18 mouse cellular contexts compared by ENCODE assay signal in the genomic region with DNA sequence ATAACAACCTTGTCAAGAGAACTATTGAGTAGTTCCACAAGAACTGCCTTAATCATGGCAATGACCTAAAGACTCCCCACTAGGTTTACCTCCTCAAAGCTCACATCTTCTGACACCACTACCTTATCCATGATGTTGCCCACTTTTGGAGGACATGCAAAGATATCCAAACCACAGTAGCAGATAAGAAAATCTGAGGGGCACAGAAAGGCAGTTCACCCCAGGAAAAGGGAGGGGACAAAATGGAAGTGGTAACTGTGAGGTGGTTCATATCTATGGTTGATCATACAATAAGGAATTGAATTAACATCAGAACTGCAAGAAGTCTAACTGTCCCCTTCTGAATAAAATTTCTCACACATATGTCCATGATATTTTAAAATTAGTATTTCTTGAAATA. TPM values are rescaled to one million over a fixed set of nuclear protein-coding genes. Genes with fewer than 3 reads are reported as not detected.
DNase-seq lines count a peak whose midpoint lies in the region; TF ChIP-seq lines count a peak whose summit lies in the region.
"Had no signal": no experiment of that assay in that cellular context is flagged by ENCODE, and none has a peak within 500 bp of the region (broad histone marks: within the 10 kb centered on the region; RNA-seq: fewer than 3 reads in every experiment).

No protein-coding gene starts in this region.

- H3K9me3 ChIP-seq in MEL (replicated peaks; ENCODE audit: insufficient read depth, low read length) = no peaks in the 10 kb centered on the region
- H3K9me3 ChIP-seq: G1E had no signal

- no peak overlapping the region for H3K4me3 ChIP-seq in MEL (ENCODE audit: control insufficient read depth in 1 of 2, insufficient read depth in 1 of 2, low read depth in 2 of 2, low read length in 2 of 2)

- H3K4me1 ChIP-seq in MEL (ENCODE audit: control insufficient read depth in 1 of 2, insufficient read depth in 2 of 2, low read length in 2 of 2) = peaks cover 0 to 9% of the 10 kb centered on the region in 2 experiments; a peak in 2 of 4 replicates

- no peaks in the 10 kb centered on the region for H3K79me2 ChIP-seq in MEL (ENCODE audit: control insufficient read depth, insufficient read depth, low read length, poor library complexity)

- no peak for TF ChIP-seq RAD21 in MEL (IDR thresholded peaks at IDR 0.05; ENCODE audit: low read depth, low read length)

- H3K27ac ChIP-seq in MEL (ENCODE audit: control insufficient read depth, low read depth, low read length) = no peak overlapping the region

- TF ChIP-seq CTCF in MEL (IDR thresholded peaks at IDR 0.05 in 2 of 3, conservative IDR thresholded peaks at IDR 0.05 in 1 of 3; ENCODE audit: control insufficient read depth in 1 of 3, insufficient read depth in 1 of 3, low read depth in 2 of 3, low read length in 3 of 3, poor library complexity in 1 of 3, severe bottlenecking in 1 of 3) = no peak

- peaks cover 0 to 8% of the 10 kb centered on the region in 2 experiments; a peak in 2 of 4 replicates for H3K36me3 ChIP-seq in MEL (ENCODE audit: control insufficient read depth in 1 of 2, insufficient read depth in 2 of 2, low read length in 2 of 2)
- H3K36me3 ChIP-seq: G1E had no signal

- no peak for TF ChIP-seq POLR2A in MEL (IDR thresholded peaks at IDR 0.05; ENCODE audit: control insufficient read depth in 1 of 2, insufficient read depth in 1 of 2, low read depth in 1 of 2, low read length in 2 of 2, poor library complexity in 1 of 2)

- no peaks in the 10 kb centered on the region for H3K27me3 ChIP-seq in MEL (ENCODE audit: control insufficient read depth in 1 of 2, insufficient read depth in 2 of 2, low read length in 2 of 2)
- H3K27me3 ChIP-seq: CH12.LX, Patski had no signal

- TF ChIP-seq EP300 in MEL (IDR thresholded peaks at IDR 0.05; ENCODE audit: low read depth in 1 of 2, low read length in 2 of 2) = peak; percentile 34 to 72; a peak in 3 of 4 replicates

- no peak for DNase-seq in MEL (ENCODE audit: low read depth, low spot score)
- DNase-seq in layer of hippocampus, postnatal 36 days = no peak
- DNase-seq: adrenal gland, adult 2 months; adrenal gland, adult 8-10 months; adrenal gland, postnatal 10 days; adrenal gland, postnatal 14 days; adrenal gland, postnatal 25 days; adrenal gland, postnatal 36 days; B cell, adult 2 months; cerebellum, adult 11 months; cerebellum, adult 11-12 months; cerebellum, adult 18-20 months; cerebellum, adult 2 months; cerebellum, adult 8-10 months had no signal

- H3K9ac ChIP-seq in MEL (ENCODE audit: control insufficient read depth, low read depth, low read length, poor library complexity, severe bottlenecking) = no peak overlapping the region

TF ChIP-seq in MEL, 35 proteins besides CTCF, POLR2A, EP300 and RAD21:
- TF ChIP-seq RCOR1 (IDR thresholded peaks at IDR 0.05; ENCODE audit: low read depth, low read length) = peak; percentile 84
- TF ChIP-seq TCF12 (IDR thresholded peaks at IDR 0.05; ENCODE audit: low read depth, low read length) = peak; percentile 37; the same call in 1 of the 2 replicates
- peak; percentile 47 for TF ChIP-seq GATA1 (IDR thresholded peaks at IDR 0.05; ENCODE audit: low read depth, low read length)
- no peak for TF ChIP-seq SMC3 (IDR thresholded peaks at IDR 0.05; ENCODE audit: low read depth, low read length)
- no peak for TF ChIP-seq ZNF384 (IDR thresholded peaks at IDR 0.05; ENCODE audit: low read depth, low read length)
- TF ChIP-seq UBTF (IDR thresholded peaks at IDR 0.05; ENCODE audit: borderline replicate concordance, insufficient read depth, low read depth, low read length) = no peak
- TF ChIP-seq ETS1 (IDR thresholded peaks at IDR 0.05; ENCODE audit: low read depth, low read length) = peak; percentile 26; the same call in 1 of the 2 replicates
- TF ChIP-seq NRF1 (IDR thresholded peaks at IDR 0.05; ENCODE audit: insufficient read depth, low read depth, low read length, poor library complexity, severe bottlenecking) = no peak

RNA-seq across cellular contexts. Expression of a gene that starts 29.4 kb away (rescaled TPM):
- not detected in 2 replicates for total RNA-seq in MEL (2012; rRNA removed)
- polyA plus RNA-seq in MEL (2012; ENCODE audit: insufficient read depth in 1 of 2, insufficient read length in 2 of 2, low read depth in 1 of 2, low replicate concordance in 2 of 2, missing spikeins in 1 of 2) = not detected
- 1 to 10 TPM; 1.0 to 1.1 TPM for total RNA-seq in layer of hippocampus, postnatal 36 days (2021)
- total RNA-seq: adrenal gland, postnatal 36 days; adrenal gland, postnatal 4 days; CH12.LX had no signal
